36 mouse cellular contexts compared by ENCODE assay signal in the genomic region with DNA sequence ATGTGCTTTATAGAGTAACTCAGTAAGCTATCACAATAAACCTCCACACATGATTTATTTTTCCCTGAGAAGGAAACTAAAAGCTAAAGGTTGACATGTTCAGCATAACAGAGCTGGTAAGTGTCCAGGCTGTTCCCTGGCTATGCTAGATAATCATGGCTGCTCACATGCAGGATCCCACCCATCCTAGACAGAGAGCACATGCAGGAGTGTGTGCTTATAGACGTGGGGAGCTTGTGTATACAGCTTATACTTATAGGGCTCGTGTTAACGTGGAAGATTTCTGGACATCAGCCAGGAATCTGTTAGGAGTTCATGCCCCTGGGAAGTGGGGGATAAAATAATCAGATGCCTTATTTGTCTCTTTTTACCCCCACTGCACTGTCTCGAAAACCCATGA. TPM values are rescaled to one million over a fixed set of nuclear protein-coding genes. Genes with fewer than 3 reads are reported as not detected.
"Had no signal": no experiment of that assay in that cellular context is flagged by ENCODE, and none has a peak within 500 bp of the region (broad histone marks: within the 10 kb centered on the region; RNA-seq: fewer than 3 reads in every experiment).

No protein-coding gene starts in this region.

- H3K36me3 ChIP-seq: limb, embryonic 10.5 days; limb, embryonic 12.5 days; limb, embryonic 13.5 days; limb, embryonic 15.5 days; liver, embryonic 12.5 days; liver, embryonic 13.5 days; liver, embryonic 15.5 days; midbrain, embryonic 10.5 days; midbrain, embryonic 12.5 days; midbrain, embryonic 13.5 days; midbrain, embryonic 15.5 days; neural tube, embryonic 12.5 days; neural tube, embryonic 13.5 days had no signal

- H3K9me3 ChIP-seq: limb, embryonic 10.5 days; limb, embryonic 12.5 days; limb, embryonic 13.5 days; limb, embryonic 15.5 days; liver, embryonic 12.5 days; liver, embryonic 13.5 days; liver, embryonic 15.5 days; midbrain, embryonic 10.5 days; midbrain, embryonic 12.5 days; midbrain, embryonic 13.5 days; midbrain, embryonic 15.5 days; neural tube, embryonic 12.5 days; neural tube, embryonic 13.5 days had no signal

- H3K4me2 ChIP-seq: limb, embryonic 12.5 days; limb, embryonic 13.5 days; limb, embryonic 15.5 days; liver, embryonic 11.5 days; liver, embryonic 12.5 days; liver, embryonic 13.5 days; liver, embryonic 15.5 days; midbrain, embryonic 11.5 days; midbrain, embryonic 12.5 days; midbrain, embryonic 13.5 days; midbrain, embryonic 15.5 days; neural tube, embryonic 12.5 days; neural tube, embryonic 13.5 days had no signal

- H3K27me3 ChIP-seq: liver, embryonic 13.5 days; liver, embryonic 15.5 days; megakaryocyte, embryonic 14.5 days; neural tube, embryonic 12.5 days had no signal

- H3K9ac ChIP-seq: limb, embryonic 12.5 days; limb, embryonic 13.5 days; limb, embryonic 15.5 days; liver, embryonic 12.5 days; liver, embryonic 13.5 days; liver, embryonic 14.5 days; liver, embryonic 15.5 days; liver, postnatal 0 days; midbrain, embryonic 12.5 days; midbrain, embryonic 13.5 days; midbrain, embryonic 15.5 days; neural tube, embryonic 12.5 days; neural tube, embryonic 13.5 days had no signal

- H3K4me3 ChIP-seq: left cerebral cortex, adult 2 months; limb, embryonic 10.5 days; limb, embryonic 12.5 days; limb, embryonic 13.5 days; limb, embryonic 15.5 days; liver, embryonic 12.5 days; liver, embryonic 13.5 days; liver, embryonic 15.5 days; megakaryocyte, embryonic 14.5 days; midbrain, embryonic 10.5 days; midbrain, embryonic 12.5 days; midbrain, embryonic 13.5 days; midbrain, embryonic 15.5 days; myocyte; neural tube, embryonic 12.5 days; neural tube, embryonic 13.5 days had no signal

- ATAC-seq: liver, embryonic 12.5 days; liver, postnatal 0 days; lung, postnatal 0 days; midbrain, embryonic 13.5 days; midbrain, embryonic 15.5 days; midbrain, embryonic 16.5 days had no signal

- H3K4me1 ChIP-seq: limb, embryonic 13.5 days; limb, embryonic 15.5 days; liver, embryonic 12.5 days; liver, embryonic 13.5 days; liver, embryonic 15.5 days; megakaryocyte, embryonic 14.5 days; midbrain, embryonic 15.5 days; neural tube, embryonic 12.5 days; neural tube, embryonic 13.5 days had no signal

- DNase-seq: left cerebral cortex, postnatal 4 days; liver; liver, embryonic 13.5 days; liver, postnatal 0 days; lung, adult 18-20 months; lung, postnatal 10 days; lung, postnatal 14 days; lung, postnatal 4 days; midbrain, embryonic 14.5 days had no signal

- H3K27ac ChIP-seq: left cerebral cortex, adult 2 months; limb, embryonic 10.5 days; limb, embryonic 12.5 days; limb, embryonic 13.5 days; limb, embryonic 15.5 days; liver, embryonic 12.5 days; liver, embryonic 13.5 days; liver, embryonic 14.5 days; liver, embryonic 15.5 days; macrophage; midbrain, embryonic 10.5 days; midbrain, embryonic 12.5 days; midbrain, embryonic 13.5 days; midbrain, embryonic 15.5 days; neural tube, embryonic 12.5 days; neural tube, embryonic 13.5 days had no signal

RNA-seq across cellular contexts. Expression of gene Irx6, which starts 9.9 kb away (rescaled TPM):
- total RNA-seq: left cerebral cortex, postnatal 4 days; liver, adult 2 months; megakaryocyte progenitor cell, adult 5-6 weeks; megakaryocyte, adult 5-6 weeks; megakaryocyte-erythroid progenitor cell, adult 5-6 weeks; monocyte, adult 5-6 weeks had no signal
- polyA plus RNA-seq: liver, adult 2 months; liver, embryonic 11.5 days; liver, embryonic 12.5 days; liver, embryonic 13.5 days; liver, embryonic 15.5 days; liver, embryonic 16.5 days; liver, postnatal 0 days; lung, postnatal 0 days; macrophage; myocyte had no signal
